Mouse (Mus musculus): ENCODE results near the gene Ap5s1. TPM values are rescaled to one million over a fixed set of nuclear protein-coding genes. Genes with fewer than 3 reads are reported as not detected.

Gene Ap5s1
- polyA plus RNA-seq, 1 experiment from 2014 or later, result 28.0 TPM

DNA sequence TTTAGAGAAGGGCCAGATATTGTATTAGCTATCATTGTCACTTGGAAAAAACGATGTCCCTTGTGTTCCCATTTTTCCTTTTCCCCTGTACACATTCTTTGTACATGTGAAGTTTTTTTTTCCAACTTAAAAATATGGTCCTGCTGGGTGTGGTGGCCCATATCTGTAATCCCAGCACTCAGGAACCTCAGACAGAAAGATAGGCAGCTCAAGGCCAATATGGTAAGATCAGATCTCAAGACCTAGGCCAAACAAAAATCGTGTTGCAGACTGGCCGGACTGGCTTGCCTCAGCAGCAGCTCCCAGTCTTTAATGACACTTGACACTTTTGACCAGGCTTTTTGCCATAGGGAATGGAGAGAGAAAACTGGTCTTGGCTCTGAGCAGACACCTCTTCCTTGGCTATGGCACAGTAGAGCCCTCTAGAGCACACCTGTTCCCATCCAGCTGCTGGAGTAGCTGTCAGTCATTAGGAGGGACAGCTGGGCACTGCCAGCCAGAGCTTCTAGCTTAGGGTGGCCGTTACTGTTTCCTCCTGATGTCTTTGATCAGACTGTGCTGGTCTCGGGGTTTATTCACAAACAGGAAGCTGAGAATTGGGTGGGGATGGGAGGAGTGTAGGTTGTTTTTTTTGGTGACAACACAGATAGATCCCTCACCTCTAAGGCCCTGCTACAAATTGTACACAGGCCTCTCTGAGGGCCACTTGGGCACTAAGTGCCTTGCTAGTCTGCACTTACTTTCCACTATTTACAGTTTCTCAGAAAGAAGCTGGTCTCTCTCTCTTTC is 17.2 kb upstream of the Ap5s1 start:
- peak; percentile 48 for DNase-seq (ENCODE audit: low spot score)
- H3K36me3 ChIP-seq (ENCODE audit: insufficient read depth, low read length), result peaks cover 8% of the 10 kb centered on the region; the same call in 1 of the 2 replicates
- H3K4me1 ChIP-seq (ENCODE audit: insufficient read depth, low read depth, low read length), result peaks cover 22% of the 10 kb centered on the region
- WGBS, result 32% methylated on average over 5 of the region's 5 CpGs
- ATAC-seq, result peak; percentile 26
- no peaks in the 10 kb centered on the region for H3K9me3 ChIP-seq (ENCODE audit: low read length)
- peak overlapping the region; percentile 76 for H3K27ac ChIP-seq (ENCODE audit: low read length)
- TF ChIP-seq CTCF (IDR thresholded peaks at IDR 0.05), result no peak
- TF ChIP-seq EP300 (IDR thresholded peaks at IDR 0.05), result peak; percentile 49; the same call in 1 of the 2 replicates
- no peak overlapping the region for H3K9ac ChIP-seq (replicated peaks; ENCODE audit: low read depth)
- H3K27me3 ChIP-seq (replicated peaks; ENCODE audit: insufficient read depth, low read length), result no peaks in the 10 kb centered on the region
- H3K4me2 ChIP-seq (replicated peaks; ENCODE audit: low read depth, low read length), result 0 out of 2 replicates have a peak overlapping the region, but pooled peaks have one; percentile 3
- H3K4me3 ChIP-seq (ENCODE audit: low read depth, low read length), result no peak overlapping the region

DNA sequence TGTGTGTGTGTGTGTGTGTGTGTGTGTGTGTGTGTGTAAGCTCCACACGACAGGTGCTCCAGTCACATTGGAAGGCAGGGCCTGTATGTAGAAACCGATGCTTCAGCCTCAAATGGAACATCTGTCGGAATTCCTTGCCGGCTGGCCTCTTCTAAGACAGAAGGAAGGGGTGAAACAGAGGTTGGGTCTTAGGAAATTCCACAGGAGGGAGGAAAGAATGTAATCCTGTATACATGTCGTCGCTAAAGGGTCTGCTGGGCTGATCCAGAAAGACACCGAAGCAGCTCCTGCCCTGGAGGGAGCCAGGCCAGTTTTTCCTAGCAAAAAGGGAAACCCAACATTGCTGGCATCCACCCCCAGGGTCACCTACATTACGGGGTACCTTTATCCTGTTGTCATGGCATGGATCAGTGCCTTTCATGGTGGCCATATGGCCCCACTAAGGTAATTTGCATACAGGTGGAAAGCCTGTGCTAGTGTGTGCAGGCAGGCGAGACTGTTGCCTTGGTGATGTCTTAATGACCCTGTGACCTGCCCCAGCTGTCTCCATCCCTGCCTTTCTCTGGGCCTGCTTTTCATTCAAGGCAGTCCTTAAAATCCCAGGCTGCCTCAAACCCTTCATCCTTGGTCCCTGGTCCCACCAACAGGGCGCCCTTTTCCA is 16.4 kb upstream of the Ap5s1 start:
- Histone ChIP-seq H3K4me3 (ENCODE audit: low read depth, low read length) (no peak overlapping the region), H3K4me1 (ENCODE audit: insufficient read depth, low read depth, low read length) (peaks cover 22% of the 10 kb centered on the region), H3K36me3 (ENCODE audit: insufficient read depth, low read length) (peaks cover 8% of the 10 kb centered on the region; the same call in 1 of the 2 replicates), H3K27me3 (replicated peaks; ENCODE audit: insufficient read depth, low read length) (no peaks in the 10 kb centered on the region), H3K9me3 (ENCODE audit: low read length) (no peaks in the 10 kb centered on the region), H3K9ac (replicated peaks; ENCODE audit: low read depth) (no peak overlapping the region), H3K27ac (ENCODE audit: low read length) (peak overlapping the region; percentile 76), H3K4me2 (replicated peaks; ENCODE audit: low read depth, low read length) (0 out of 2 replicates have a peak overlapping the region, but pooled peaks have one; percentile 17)
- ATAC-seq, result peak; percentile 19
- 40% methylated on average over 10 of the region's 10 CpGs for WGBS
- TF ChIP-seq CTCF (IDR thresholded peaks at IDR 0.05), result no peak
- no peak for TF ChIP-seq EP300 (IDR thresholded peaks at IDR 0.05)
- DNase-seq (ENCODE audit: low spot score), result peak; percentile 46

DNA sequence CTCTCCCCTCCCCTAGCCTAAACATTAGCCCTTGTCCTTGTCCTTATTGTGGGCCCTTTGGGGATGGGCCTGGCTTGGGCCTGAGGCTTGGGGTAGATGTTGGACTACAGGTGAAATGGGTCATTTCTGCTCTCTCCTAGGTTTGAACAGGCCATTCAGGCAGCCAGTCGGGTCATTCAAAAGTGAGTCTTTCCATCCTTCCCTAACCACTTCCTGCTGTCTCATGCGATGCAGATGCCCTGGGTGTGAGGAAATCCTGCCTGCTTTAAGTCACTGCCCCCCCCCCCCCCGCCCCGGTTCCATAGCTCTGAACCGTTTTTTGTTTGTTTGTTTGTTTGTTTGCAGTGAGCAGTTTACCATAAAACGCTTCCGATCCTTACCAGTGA is 15.9 kb upstream of the Ap5s1 start:
- ATAC-seq, result no peak
- Histone ChIP-seq H3K9me3 (ENCODE audit: low read length) (no peaks in the 10 kb centered on the region), H3K36me3 (ENCODE audit: insufficient read depth, low read length) (peaks cover 8% of the 10 kb centered on the region; the same call in 1 of the 2 replicates), H3K27ac (ENCODE audit: low read length) (peak overlapping the region; percentile 76; the same call in 1 of the 2 replicates), H3K4me1 (ENCODE audit: insufficient read depth, low read depth, low read length) (peaks cover 22% of the 10 kb centered on the region), H3K27me3 (replicated peaks; ENCODE audit: insufficient read depth, low read length) (no peaks in the 10 kb centered on the region), H3K9ac (replicated peaks; ENCODE audit: low read depth) (no peak overlapping the region), H3K4me3 (ENCODE audit: low read depth, low read length) (no peak overlapping the region), H3K4me2 (replicated peaks; ENCODE audit: low read depth, low read length) (no peak overlapping the region)
- WGBS, result 78% methylated on average over 6 of the region's 7 CpGs
- no peak for DNase-seq (ENCODE audit: low spot score)
- TF ChIP-seq EP300 (IDR thresholded peaks at IDR 0.05) (no peak), CTCF (IDR thresholded peaks at IDR 0.05) (no peak)

DNA sequence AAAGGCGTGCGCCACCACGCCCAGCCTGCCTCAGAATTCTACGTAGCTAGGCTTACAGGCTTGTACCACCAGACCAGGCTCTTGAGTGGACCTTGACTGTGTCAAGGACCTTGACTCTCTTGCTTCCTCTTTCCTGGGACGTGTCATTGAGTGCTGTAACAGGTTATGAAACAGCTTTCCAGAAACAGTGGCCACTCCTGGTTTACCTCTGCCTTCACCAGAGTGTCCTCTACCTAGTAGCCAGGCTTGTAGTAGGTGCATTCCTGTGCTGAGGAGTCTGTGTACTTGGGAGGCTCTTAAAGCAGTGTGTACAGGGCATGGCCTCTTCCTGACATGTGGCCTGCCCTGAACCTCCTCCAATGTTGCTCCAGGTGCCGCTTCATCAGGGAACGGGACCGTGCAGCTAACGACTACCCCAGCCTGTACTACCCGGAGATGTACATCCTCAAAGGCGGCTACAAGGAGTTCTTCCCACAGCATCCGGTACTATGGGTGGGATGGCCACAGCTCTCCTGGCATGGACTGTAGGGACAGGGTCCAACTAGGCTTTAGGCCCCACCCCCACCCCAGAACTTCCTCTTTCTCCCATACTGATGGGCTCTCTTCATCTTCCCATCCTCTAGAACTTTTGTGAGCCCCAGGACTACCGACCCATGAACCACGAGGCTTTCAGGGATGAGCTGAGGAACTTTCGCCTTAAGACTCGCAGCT is 10.1 kb upstream of the Ap5s1 start:
- H3K4me2 ChIP-seq (replicated peaks; ENCODE audit: low read depth, low read length), result peak overlapping the region; percentile 18; the same call in 1 of the 2 replicates
- DNase-seq (ENCODE audit: low spot score), result peak; percentile 96
- H3K27ac ChIP-seq (ENCODE audit: low read length), result peak overlapping the region; percentile 72
- H3K27me3 ChIP-seq (replicated peaks; ENCODE audit: insufficient read depth, low read length), result no peaks in the 10 kb centered on the region
- no peak for TF ChIP-seq CTCF (IDR thresholded peaks at IDR 0.05)
- peak; percentile 96 for TF ChIP-seq EP300 (IDR thresholded peaks at IDR 0.05)
- no peaks in the 10 kb centered on the region for H3K4me1 ChIP-seq (ENCODE audit: insufficient read depth, low read depth, low read length)
- 61% methylated on average over 16 of the region's 16 CpGs for WGBS
- peak; percentile 99 for ATAC-seq
- H3K4me3 ChIP-seq (ENCODE audit: low read depth, low read length), result no peak overlapping the region
- H3K9me3 ChIP-seq (ENCODE audit: low read length), result no peaks in the 10 kb centered on the region
- no peak overlapping the region for H3K9ac ChIP-seq (replicated peaks; ENCODE audit: low read depth)
- H3K36me3 ChIP-seq (ENCODE audit: insufficient read depth, low read length), result peaks cover 5% of the 10 kb centered on the region; the same call in 1 of the 2 replicates

DNA sequence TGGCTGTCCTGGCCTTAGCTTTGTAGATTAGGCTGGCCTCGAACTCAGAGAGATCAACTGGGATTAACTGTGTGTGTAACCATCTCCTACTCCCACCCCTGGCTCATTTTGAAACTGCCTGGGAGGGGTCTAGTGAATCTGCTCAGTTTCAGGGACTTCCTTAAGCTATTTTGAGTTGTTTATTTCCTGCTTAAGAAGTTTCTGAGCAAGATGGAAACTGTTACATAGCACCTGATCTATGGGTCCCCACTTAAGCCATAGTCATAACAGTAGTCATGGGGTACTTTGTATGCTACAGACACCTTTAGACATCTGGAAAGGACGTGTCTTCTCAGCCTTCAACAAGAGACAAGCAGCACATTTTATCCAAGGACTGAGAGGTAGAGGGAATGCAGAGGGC is 6.2 kb upstream of the Ap5s1 start:
- H3K4me1 ChIP-seq (ENCODE audit: insufficient read depth, low read depth, low read length), result peaks cover 12% of the 10 kb centered on the region; the same call in 1 of the 2 replicates
- TF ChIP-seq CTCF (IDR thresholded peaks at IDR 0.05) (no peak), EP300 (IDR thresholded peaks at IDR 0.05) (no peak)
- DNase-seq (ENCODE audit: low spot score) (no peak), ATAC-seq (no peak)
- H3K9me3 ChIP-seq (ENCODE audit: low read length), result no peaks in the 10 kb centered on the region
- 74% methylated on average over 2 of the region's 2 CpGs for WGBS
- H3K27me3 ChIP-seq (replicated peaks; ENCODE audit: insufficient read depth, low read length), result no peaks in the 10 kb centered on the region
- H3K36me3 ChIP-seq (ENCODE audit: insufficient read depth, low read length), result no peaks in the 10 kb centered on the region
- H3K9ac ChIP-seq (replicated peaks; ENCODE audit: low read depth), result no peak overlapping the region
- H3K27ac ChIP-seq (ENCODE audit: low read length), result no peak overlapping the region
- H3K4me2 ChIP-seq (replicated peaks; ENCODE audit: low read depth, low read length), result no peak overlapping the region
- H3K4me3 ChIP-seq (ENCODE audit: low read depth, low read length), result no peak overlapping the region

DNA sequence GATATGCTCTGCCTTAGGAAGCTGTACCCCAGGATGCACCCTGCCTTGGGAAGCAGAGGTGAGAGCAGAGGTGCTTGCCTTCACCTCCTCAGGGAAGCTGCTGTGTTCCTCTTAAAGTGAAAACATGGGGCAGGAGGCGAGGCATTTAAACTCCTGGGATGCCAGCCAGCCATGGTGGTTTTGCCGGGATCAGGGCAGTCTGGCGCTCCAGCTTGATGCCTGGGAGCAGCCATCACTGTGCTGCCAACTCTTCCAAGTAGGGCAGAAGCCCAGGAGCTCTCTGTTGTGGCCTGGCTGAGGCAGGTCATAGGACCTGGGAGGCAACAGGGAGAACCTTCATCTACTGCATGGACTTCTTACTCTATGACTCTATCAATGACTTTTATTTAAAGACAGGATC is 5.6 kb upstream of the Ap5s1 start:
- Histone ChIP-seq H3K4me2 (replicated peaks; ENCODE audit: low read depth, low read length) (no peak overlapping the region), H3K9ac (replicated peaks; ENCODE audit: low read depth) (no peak overlapping the region), H3K4me3 (ENCODE audit: low read depth, low read length) (no peak overlapping the region), H3K9me3 (ENCODE audit: low read length) (no peaks in the 10 kb centered on the region), H3K4me1 (ENCODE audit: insufficient read depth, low read depth, low read length) (peaks cover 13% of the 10 kb centered on the region; the same call in 1 of the 2 replicates), H3K27ac (ENCODE audit: low read length) (no peak overlapping the region), H3K36me3 (ENCODE audit: insufficient read depth, low read length) (no peaks in the 10 kb centered on the region), H3K27me3 (replicated peaks; ENCODE audit: insufficient read depth, low read length) (no peaks in the 10 kb centered on the region)
- DNase-seq (ENCODE audit: low spot score), result no peak
- TF ChIP-seq EP300 (IDR thresholded peaks at IDR 0.05) (no peak), CTCF (IDR thresholded peaks at IDR 0.05) (no peak)
- no peak for ATAC-seq
- WGBS, result 90% methylated on average over 3 of the region's 3 CpGs
